Mouse (Mus musculus): ENCODE results near the gene Syt1. TPM values are rescaled to one million over a fixed set of nuclear protein-coding genes. Genes with fewer than 3 reads are reported as not detected.

Syt1 gene
- polyA plus RNA-seq, 1 experiment from 2014 or later: 0.07 TPM

GRCm38 (mm10) chr10:108461862-108462261, 548.9 kb downstream of the Syt1 start:
- ATAC-seq: no peak
- no peaks in the 10 kb centered on the region for H3K9me3 ChIP-seq (ENCODE audit: low read length)
- WGBS (ENCODE audit: insufficient replicate concordance): 59% methylated on average over 2 of the region's 2 CpGs
- no peaks in the 10 kb centered on the region for H3K36me3 ChIP-seq (replicated peaks; ENCODE audit: insufficient read depth, low read length)
- H3K4me3 ChIP-seq (ENCODE audit: low read depth, low read length): no peak overlapping the region
- no peak overlapping the region for H3K27ac ChIP-seq (ENCODE audit: low read depth)
- no peak overlapping the region for H3K4me2 ChIP-seq (ENCODE audit: low read depth, low read length)
- H3K9ac ChIP-seq (replicated peaks): no peak overlapping the region
- DNase-seq: no peak
- no peaks in the 10 kb centered on the region for H3K27me3 ChIP-seq (ENCODE audit: insufficient read depth, low read length)
- no peaks in the 10 kb centered on the region for H3K4me1 ChIP-seq (ENCODE audit: insufficient read depth)
- TF ChIP-seq CTCF (IDR thresholded peaks at IDR 0.05; ENCODE audit: low read depth) (no peak), EP300 (IDR thresholded peaks at IDR 0.05; ENCODE audit: low read depth) (no peak)

- peaks cover 2% of the 10 kb centered on the region; the same call in 1 of the 2 replicates for H3K4me1 ChIP-seq (ENCODE audit: insufficient read depth)
- 89% methylated on average over 2 of the region's 2 CpGs for WGBS (ENCODE audit: insufficient replicate concordance)
- no peak overlapping the region for H3K9ac ChIP-seq (replicated peaks)
- H3K27me3 ChIP-seq (ENCODE audit: insufficient read depth, low read length): no peaks in the 10 kb centered on the region
- no peak overlapping the region for H3K4me2 ChIP-seq (ENCODE audit: low read depth, low read length)
- TF ChIP-seq CTCF (IDR thresholded peaks at IDR 0.05; ENCODE audit: low read depth): no peak
- no peak for TF ChIP-seq EP300 (IDR thresholded peaks at IDR 0.05; ENCODE audit: low read depth)
- no peak overlapping the region for H3K4me3 ChIP-seq (ENCODE audit: low read depth, low read length)
- H3K36me3 ChIP-seq (replicated peaks; ENCODE audit: insufficient read depth, low read length): no peaks in the 10 kb centered on the region
- ATAC-seq (no peak), DNase-seq (no peak)
- H3K27ac ChIP-seq (ENCODE audit: low read depth): no peak overlapping the region
- no peaks in the 10 kb centered on the region for H3K9me3 ChIP-seq (ENCODE audit: low read length)
These were observed 553.7 kb downstream of the Syt1 start for GRCm38 (mm10) chr10:108457054-108457453.

GRCm38 (mm10) chr10:108455883-108456282, 554.9 kb downstream of the Syt1 start:
- Histone ChIP-seq H3K9ac (replicated peaks) (no peak overlapping the region), H3K4me1 (ENCODE audit: insufficient read depth) (peaks cover 2% of the 10 kb centered on the region; the same call in 1 of the 2 replicates), H3K36me3 (replicated peaks; ENCODE audit: insufficient read depth, low read length) (no peaks in the 10 kb centered on the region), H3K9me3 (ENCODE audit: low read length) (no peaks in the 10 kb centered on the region), H3K27ac (ENCODE audit: low read depth) (no peak overlapping the region), H3K4me3 (ENCODE audit: low read depth, low read length) (no peak overlapping the region), H3K4me2 (ENCODE audit: low read depth, low read length) (no peak overlapping the region), H3K27me3 (ENCODE audit: insufficient read depth, low read length) (no peaks in the 10 kb centered on the region)
- ATAC-seq (no peak), DNase-seq (no peak)
- WGBS (ENCODE audit: insufficient replicate concordance): 77% methylated on average over 2 of the region's 2 CpGs
- peak; percentile 32; the same call in 1 of the 2 replicates for TF ChIP-seq CTCF (IDR thresholded peaks at IDR 0.05; ENCODE audit: low read depth)
- no peak for TF ChIP-seq EP300 (IDR thresholded peaks at IDR 0.05; ENCODE audit: low read depth)

- Histone ChIP-seq H3K36me3 (replicated peaks; ENCODE audit: insufficient read depth, low read length) (no peaks in the 10 kb centered on the region), H3K9me3 (ENCODE audit: low read length) (no peaks in the 10 kb centered on the region), H3K27ac (ENCODE audit: low read depth) (no peak overlapping the region), H3K9ac (replicated peaks) (no peak overlapping the region), H3K4me1 (ENCODE audit: insufficient read depth) (peaks cover 2% of the 10 kb centered on the region; the same call in 1 of the 2 replicates), H3K27me3 (ENCODE audit: insufficient read depth, low read length) (no peaks in the 10 kb centered on the region), H3K4me2 (ENCODE audit: low read depth, low read length) (no peak overlapping the region), H3K4me3 (ENCODE audit: low read depth, low read length) (no peak overlapping the region)
- no peak for TF ChIP-seq EP300 (IDR thresholded peaks at IDR 0.05; ENCODE audit: low read depth)
- TF ChIP-seq CTCF (IDR thresholded peaks at IDR 0.05; ENCODE audit: low read depth): no peak
- WGBS (ENCODE audit: insufficient replicate concordance): 77% methylated on average over 10 of the region's 10 CpGs
- no peak for DNase-seq
- ATAC-seq: no peak
These were observed 555.6 kb downstream of the Syt1 start for GRCm38 (mm10) chr10:108455204-108455603.

- Histone ChIP-seq H3K4me2 (ENCODE audit: low read depth, low read length) (no peak overlapping the region), H3K9me3 (ENCODE audit: low read length) (no peaks in the 10 kb centered on the region), H3K9ac (replicated peaks) (no peak overlapping the region), H3K27me3 (ENCODE audit: insufficient read depth, low read length) (no peaks in the 10 kb centered on the region), H3K27ac (ENCODE audit: low read depth) (no peak overlapping the region), H3K4me3 (ENCODE audit: low read depth, low read length) (no peak overlapping the region), H3K4me1 (ENCODE audit: insufficient read depth) (peaks cover 2% of the 10 kb centered on the region; the same call in 1 of the 2 replicates), H3K36me3 (replicated peaks; ENCODE audit: insufficient read depth, low read length) (no peaks in the 10 kb centered on the region)
- ATAC-seq (peak; percentile 40; the same call in 1 of the 2 replicates), DNase-seq (no peak)
- WGBS (ENCODE audit: insufficient replicate concordance): 52% methylated on average over 11 of the region's 11 CpGs
- TF ChIP-seq EP300 (IDR thresholded peaks at IDR 0.05; ENCODE audit: low read depth) (no peak), CTCF (IDR thresholded peaks at IDR 0.05; ENCODE audit: low read depth) (no peak)
These were observed 556.1 kb downstream of the Syt1 start for GRCm38 (mm10) chr10:108454691-108455117.

- Histone ChIP-seq H3K9me3 (ENCODE audit: low read length) (no peaks in the 10 kb centered on the region), H3K36me3 (replicated peaks; ENCODE audit: insufficient read depth, low read length) (no peaks in the 10 kb centered on the region), H3K27me3 (ENCODE audit: insufficient read depth, low read length) (no peaks in the 10 kb centered on the region), H3K4me1 (ENCODE audit: insufficient read depth) (peaks cover 2% of the 10 kb centered on the region; the same call in 1 of the 2 replicates), H3K27ac (ENCODE audit: low read depth) (no peak overlapping the region), H3K9ac (replicated peaks) (no peak overlapping the region), H3K4me3 (ENCODE audit: low read depth, low read length) (no peak overlapping the region), H3K4me2 (ENCODE audit: low read depth, low read length) (no peak overlapping the region)
- WGBS (ENCODE audit: insufficient replicate concordance): 51% methylated on average over 2 of the region's 2 CpGs
- DNase-seq (peak; percentile 54), ATAC-seq (peak; percentile 74)
- TF ChIP-seq CTCF (IDR thresholded peaks at IDR 0.05; ENCODE audit: low read depth) (no peak), EP300 (IDR thresholded peaks at IDR 0.05; ENCODE audit: low read depth) (no peak)
These were observed 557.2 kb downstream of the Syt1 start for GRCm38 (mm10) chr10:108453561-108453960.
